Mouse (Mus musculus): ENCODE data around the gene Olfr373. TPM values are rescaled to one million over a fixed set of nuclear protein-coding genes. Genes with fewer than 3 reads are reported as not detected.

The Olfr373 gene
- polyA plus RNA-seq (2014; fragmentation: Illumina TruSeq; extraction: RNeasy Lipid Tissue Mini Kit (QIAGEN cat#74804); ENCODE audit: low replicate concordance): not detected

GRCm38 (mm10) chr8:72082877-72083276, at the start of gene Olfr373:
Gene Olfr373, plus strand, starts transcription at chr8:72083177.

DNA sequence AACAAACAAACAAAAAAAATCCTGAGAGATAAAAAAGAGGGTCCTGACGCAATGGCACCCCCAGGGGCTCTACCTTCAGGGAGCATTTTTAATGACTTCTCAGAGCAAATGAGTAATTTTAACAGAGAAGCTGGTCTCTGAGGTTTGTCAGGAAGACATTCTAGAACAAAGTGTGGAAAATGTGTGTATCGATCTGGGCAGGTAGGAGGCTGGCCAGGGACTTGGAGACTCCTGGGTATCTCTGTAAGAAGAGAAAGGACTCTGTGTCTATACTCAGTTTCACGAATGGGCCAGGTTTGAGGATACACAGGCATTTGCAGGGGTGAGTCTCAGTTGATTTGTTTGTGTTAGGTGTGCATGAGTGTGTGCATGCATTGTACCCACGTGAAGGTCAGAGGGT, 42.1 kb upstream of the Olfr373 start, which contains the start of gene Olfr372:
TSS of gene Olfr372 (plus strand) at position 301 of the 400 bp plus-strand sequence.

DNA sequence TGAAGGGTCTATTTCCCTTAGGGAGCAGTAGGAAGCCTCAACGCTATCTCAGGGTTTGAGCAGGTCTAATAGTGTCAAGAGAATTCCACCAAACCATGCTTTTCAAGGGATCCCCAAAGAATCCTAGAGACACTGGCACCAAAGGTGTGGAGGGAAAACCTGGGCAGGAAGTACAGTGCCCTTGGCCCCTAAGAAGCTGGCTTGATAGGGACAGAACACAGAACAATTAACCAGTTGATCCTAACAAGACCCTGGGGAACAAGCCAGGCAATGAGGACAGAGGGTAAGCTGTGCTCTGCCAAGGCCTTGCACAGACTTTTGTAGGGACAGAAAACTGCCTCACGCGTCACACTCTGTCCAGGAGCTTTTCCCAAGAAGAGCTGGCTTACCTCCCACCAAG, 23.8 kb downstream of the Olfr373 start, which contains the start of gene Olfr374:
TSS of gene Olfr374 (plus strand) at position 301 of the 400 bp plus-strand sequence.

DNA sequence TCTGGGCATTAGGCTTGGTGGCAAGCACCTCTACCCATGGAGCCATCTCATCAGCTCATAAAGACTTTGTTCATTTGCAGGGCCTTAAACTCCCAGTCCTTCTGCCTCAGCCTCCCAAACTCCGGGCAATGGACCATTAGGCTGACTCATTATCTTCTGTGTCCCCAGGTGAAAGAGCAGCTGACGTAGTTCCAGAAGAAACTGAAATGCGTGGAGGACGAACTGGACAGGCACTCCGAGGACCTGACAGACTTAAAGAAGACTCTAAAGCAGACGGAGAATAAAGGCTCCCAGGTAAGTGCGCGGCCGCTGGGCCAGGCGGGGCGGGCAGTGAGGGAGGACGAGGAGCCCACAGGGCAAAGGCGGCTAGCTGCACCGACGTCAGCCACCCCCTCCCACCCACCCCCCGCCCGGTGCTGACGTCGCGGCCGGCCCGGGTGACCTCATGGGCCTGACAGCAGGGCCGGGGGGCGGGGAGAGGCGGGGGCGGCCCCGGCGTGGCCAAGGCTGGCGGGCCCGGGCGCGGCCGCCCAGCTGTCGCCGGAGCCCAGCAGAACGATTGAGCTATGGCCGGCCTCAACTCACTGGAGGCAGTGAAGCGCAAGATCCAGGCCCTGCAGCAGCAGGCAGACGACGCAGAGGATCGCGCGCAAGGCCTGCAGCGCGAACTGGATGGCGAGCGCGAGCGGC, 51.9 kb downstream of the Olfr373 start, which contains the start of gene Tpm4:
TSS of gene Tpm4 (plus strand) at position 220 of the 690 bp plus-strand sequence.

Other genes with a start within 250 kb of the Olfr373 start
- 13.0 TPM for gene Zfp709, start 201.2 kb upstream of the Olfr373 start, polyA plus RNA-seq (2014; fragmentation: Illumina TruSeq; extraction: RNeasy Lipid Tissue Mini Kit (QIAGEN cat#74804); ENCODE audit: low replicate concordance)
- gene Zfp882, start 174.6 kb upstream of the Olfr373 start, polyA plus RNA-seq (2014; fragmentation: Illumina TruSeq; extraction: RNeasy Lipid Tissue Mini Kit (QIAGEN cat#74804); ENCODE audit: low replicate concordance): 6.1 TPM
- 188 TPM for gene Zfp617, start 174.5 kb upstream of the Olfr373 start, polyA plus RNA-seq (2014; fragmentation: Illumina TruSeq; extraction: RNeasy Lipid Tissue Mini Kit (QIAGEN cat#74804); ENCODE audit: low replicate concordance)
- gene Zfp961, start 132.1 kb upstream of the Olfr373 start, polyA plus RNA-seq (2014; fragmentation: Illumina TruSeq; extraction: RNeasy Lipid Tissue Mini Kit (QIAGEN cat#74804); ENCODE audit: low replicate concordance): 83.6 TPM
- gene Cyp4f18, start 73.6 kb upstream of the Olfr373 start, polyA plus RNA-seq (2014; fragmentation: Illumina TruSeq; extraction: RNeasy Lipid Tissue Mini Kit (QIAGEN cat#74804); ENCODE audit: low replicate concordance): not detected
- gene Olfr372, start 42.0 kb upstream of the Olfr373 start, polyA plus RNA-seq (2014; fragmentation: Illumina TruSeq; extraction: RNeasy Lipid Tissue Mini Kit (QIAGEN cat#74804); ENCODE audit: low replicate concordance): not detected
- not detected for gene Olfr374, start 23.9 kb downstream of the Olfr373 start, polyA plus RNA-seq (2014; fragmentation: Illumina TruSeq; extraction: RNeasy Lipid Tissue Mini Kit (QIAGEN cat#74804); ENCODE audit: low replicate concordance)
- gene Tpm4, start 51.8 kb downstream of the Olfr373 start, polyA plus RNA-seq (2014; fragmentation: Illumina TruSeq; extraction: RNeasy Lipid Tissue Mini Kit (QIAGEN cat#74804); ENCODE audit: low replicate concordance): 220 TPM
- 96.5 TPM for gene Rab8a, start 78.0 kb downstream of the Olfr373 start, polyA plus RNA-seq (2014; fragmentation: Illumina TruSeq; extraction: RNeasy Lipid Tissue Mini Kit (QIAGEN cat#74804); ENCODE audit: low replicate concordance)
- 1.3 TPM for gene Hsh2d, start 106.5 kb downstream of the Olfr373 start, polyA plus RNA-seq (2014; fragmentation: Illumina TruSeq; extraction: RNeasy Lipid Tissue Mini Kit (QIAGEN cat#74804); ENCODE audit: low replicate concordance)
- 0.19 TPM for gene Cib3, start 129.7 kb downstream of the Olfr373 start, polyA plus RNA-seq (2014; fragmentation: Illumina TruSeq; extraction: RNeasy Lipid Tissue Mini Kit (QIAGEN cat#74804); ENCODE audit: low replicate concordance)
- gene Gm11034, start 130.5 kb downstream of the Olfr373 start, polyA plus RNA-seq (2014; fragmentation: Illumina TruSeq; extraction: RNeasy Lipid Tissue Mini Kit (QIAGEN cat#74804); ENCODE audit: low replicate concordance): not detected
- gene Fam32a, start 136.6 kb downstream of the Olfr373 start, polyA plus RNA-seq (2014; fragmentation: Illumina TruSeq; extraction: RNeasy Lipid Tissue Mini Kit (QIAGEN cat#74804); ENCODE audit: low replicate concordance): 52.0 TPM
- gene Ap1m1, start 156.8 kb downstream of the Olfr373 start, polyA plus RNA-seq (2014; fragmentation: Illumina TruSeq; extraction: RNeasy Lipid Tissue Mini Kit (QIAGEN cat#74804); ENCODE audit: low replicate concordance): 7.0 TPM
- 0.67 TPM for gene Gm10282, start 222.1 kb downstream of the Olfr373 start, polyA plus RNA-seq (2014; fragmentation: Illumina TruSeq; extraction: RNeasy Lipid Tissue Mini Kit (QIAGEN cat#74804); ENCODE audit: low replicate concordance)
- gene Klf2, start 235.9 kb downstream of the Olfr373 start, polyA plus RNA-seq (2014; fragmentation: Illumina TruSeq; extraction: RNeasy Lipid Tissue Mini Kit (QIAGEN cat#74804); ENCODE audit: low replicate concordance): 4.8 TPM